Mouse (Mus musculus) spleen, postnatal 36 days (tissue): ENCODE measurements around the gene Lctl.
"Not testable (repeated sequence)": the region's sequence is repeated elsewhere in the genome, so short reads cannot be mapped to it uniquely, and the experiment has no call there.

Source experiments
- DNase-seq, 2 experiments: peaks; one replicate each; pipeline ENCODE4 v3.0.0; 2022; ENCODE audit warnings: low spot score in 2 of 2, mixed read lengths in 1 of 2

Gene Lctl

GRCm38 (mm10) chr9:64119898-64120297 is 3.0 kb downstream of the Lctl start:
- DNase-seq: peak; percentile 19 to 27

DNA sequence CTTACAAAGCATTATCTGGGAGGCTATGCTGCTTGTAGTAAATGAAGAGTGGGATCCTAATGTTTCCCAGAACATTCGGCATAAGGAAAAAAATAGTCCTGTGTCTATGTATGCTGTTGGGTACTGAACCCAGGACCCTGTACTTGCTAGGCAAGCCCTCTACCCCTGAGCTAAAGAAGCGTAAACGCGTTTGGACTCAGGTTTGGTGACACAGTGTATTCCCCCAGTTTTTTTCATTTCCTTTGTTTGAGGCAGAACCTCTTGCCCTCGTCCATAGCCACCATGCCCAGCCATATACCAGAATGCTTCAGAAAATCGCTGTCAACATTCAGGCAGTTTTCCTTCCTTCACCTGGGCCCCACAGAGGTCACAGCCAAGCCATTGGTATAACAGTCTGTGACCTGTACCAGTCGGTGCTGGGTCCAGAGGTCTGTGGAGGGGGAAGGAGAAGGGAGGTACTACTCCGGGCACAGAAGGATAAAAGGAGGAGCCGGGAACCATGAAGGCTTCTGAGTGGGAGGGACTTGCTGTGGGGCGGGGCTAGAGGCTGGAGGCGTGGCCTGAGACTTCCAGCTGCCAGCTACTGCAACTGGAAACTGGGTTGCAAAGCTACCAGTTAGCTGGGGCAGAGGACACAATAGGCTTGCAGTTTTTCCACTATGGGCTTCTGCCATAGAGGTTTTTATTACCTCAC is 3.8 kb downstream of the Lctl start:
- no peak for DNase-seq

GRCm38 (mm10) chr9:64122601-64123000 is 5.7 kb downstream of the Lctl start:
- DNase-seq: no peak

DNA sequence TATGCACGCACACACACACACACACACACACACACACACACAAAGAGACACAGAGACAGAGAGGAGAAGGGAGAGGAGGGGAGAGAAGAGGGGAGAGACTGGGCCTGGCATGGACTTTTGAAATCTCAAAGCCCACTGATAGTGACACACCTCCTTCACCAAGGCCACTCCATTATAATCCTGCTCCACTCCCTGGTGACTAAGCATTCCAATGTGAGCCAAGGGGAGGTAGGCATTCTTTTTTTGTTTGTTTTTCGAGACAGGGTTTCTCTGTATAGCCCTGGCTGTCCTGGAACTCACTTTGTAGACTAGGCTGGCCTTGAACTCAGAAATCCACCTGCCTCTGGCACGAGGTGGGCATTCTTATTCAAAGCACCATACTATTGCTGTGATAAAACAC is 7.9 kb downstream of the Lctl start:
- DNase-seq: not testable (repeated sequence)

- DNase-seq: no peak
Measured at GRCm38 (mm10) chr9:64125307-64125706, 8.4 kb downstream of the Lctl start.

- no peak for DNase-seq
Measured at GRCm38 (mm10) chr9:64126121-64126520, 9.2 kb downstream of the Lctl start.

DNA sequence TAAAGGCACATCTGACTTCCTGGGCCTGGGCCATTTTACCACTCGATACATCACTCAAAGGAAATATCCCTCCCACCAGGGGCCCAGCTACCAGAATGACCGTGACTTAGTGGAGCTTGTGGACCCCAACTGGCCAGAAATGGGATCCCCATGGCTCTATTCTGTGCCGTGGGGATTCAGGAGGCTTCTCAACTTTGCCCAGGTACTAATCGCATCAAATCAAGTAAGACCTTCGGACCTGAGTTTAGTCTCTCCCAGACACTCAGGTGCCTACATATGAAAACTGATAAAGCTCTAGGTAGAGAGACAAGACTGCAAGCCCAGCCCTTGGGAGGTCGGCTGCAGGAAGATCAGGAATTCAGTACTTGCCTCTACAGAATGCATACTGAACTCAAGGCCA is 14.7 kb downstream of the Lctl start:
- no peak for DNase-seq

GRCm38 (mm10) chr9:64138896-64139295 is 21.9 kb downstream of the Lctl start:
- DNase-seq: peak; percentile 7 to 36

DNA sequence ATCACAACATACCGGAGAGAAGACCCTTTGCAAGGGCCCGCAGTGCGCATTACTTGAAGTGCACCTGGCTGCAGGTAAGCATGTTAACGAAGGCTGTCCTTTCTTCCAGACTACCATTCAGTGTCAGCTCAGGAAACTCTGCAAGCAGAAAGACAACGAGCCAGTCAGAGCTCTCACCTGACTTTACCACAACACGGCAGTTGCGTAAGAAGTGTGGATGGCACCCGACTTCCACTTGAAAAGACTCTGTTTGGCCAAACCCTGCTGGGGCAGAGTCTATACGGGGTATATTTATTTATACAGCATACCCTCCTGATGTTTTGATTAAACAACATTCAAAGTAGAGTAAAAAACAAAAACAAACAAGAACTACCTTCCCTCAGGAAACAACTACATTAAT is 22.9 kb downstream of the Lctl start:
- DNase-seq: no peak

DNA sequence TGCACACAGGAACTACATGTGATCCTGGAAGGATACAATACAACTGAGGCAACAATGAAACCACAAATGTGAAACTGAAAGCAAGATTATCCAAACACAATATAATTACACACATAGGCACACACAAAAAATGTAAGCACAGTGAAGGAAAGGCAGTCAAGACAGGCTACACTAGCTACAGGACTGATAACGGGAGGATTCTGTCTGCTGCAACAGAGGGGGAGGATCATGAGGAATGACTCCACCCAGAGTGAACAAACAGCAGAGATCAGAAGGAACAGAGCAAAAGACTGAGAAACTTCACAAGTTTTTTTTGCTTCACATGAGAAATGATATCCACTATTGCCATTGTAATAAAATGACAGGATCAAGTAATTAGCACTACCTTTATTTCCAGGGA is 39.7 kb downstream of the Lctl start:
- DNase-seq: no peak

DNA sequence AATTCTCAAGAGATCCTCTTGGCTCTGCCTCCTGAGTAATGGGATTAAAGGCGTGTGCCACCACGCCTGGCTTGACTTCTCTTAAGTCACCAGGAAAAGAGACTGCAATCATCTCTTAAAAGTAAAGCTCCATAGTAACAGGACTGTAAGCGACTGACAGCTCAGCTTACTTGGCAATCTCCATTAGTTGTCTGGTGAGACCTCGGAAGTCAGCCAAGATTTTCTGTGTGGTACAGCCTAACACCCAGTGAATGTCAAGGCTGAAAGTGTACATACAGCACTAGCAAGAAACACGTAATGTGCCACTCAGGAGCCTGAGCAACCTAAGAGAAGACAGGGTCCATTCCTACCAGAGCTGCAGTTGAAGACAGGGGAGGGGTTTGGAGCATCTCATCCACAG is 43.5 kb downstream of the Lctl start:
- no peak for DNase-seq

DNA sequence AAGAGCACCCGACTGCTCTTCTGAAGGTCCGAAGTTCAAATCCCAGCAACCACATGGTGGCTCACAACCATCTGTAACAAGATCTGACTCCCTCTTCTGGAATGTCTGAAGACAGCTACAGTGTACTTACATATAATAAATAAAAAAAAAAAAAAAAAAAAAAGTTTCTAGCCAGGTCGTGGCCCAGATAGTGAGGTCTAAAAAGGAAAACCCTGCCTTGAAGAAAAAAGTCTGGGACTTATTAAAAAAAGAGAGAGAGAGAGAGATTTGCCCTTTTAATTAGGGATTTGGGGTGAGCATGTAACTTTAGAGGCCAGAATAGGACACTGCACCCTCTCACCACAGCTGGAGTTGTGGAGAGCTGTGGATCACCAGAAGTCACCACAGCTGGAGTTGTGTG is 53.0 kb downstream of the Lctl start:
- DNase-seq: not testable (repeated sequence)

DNA sequence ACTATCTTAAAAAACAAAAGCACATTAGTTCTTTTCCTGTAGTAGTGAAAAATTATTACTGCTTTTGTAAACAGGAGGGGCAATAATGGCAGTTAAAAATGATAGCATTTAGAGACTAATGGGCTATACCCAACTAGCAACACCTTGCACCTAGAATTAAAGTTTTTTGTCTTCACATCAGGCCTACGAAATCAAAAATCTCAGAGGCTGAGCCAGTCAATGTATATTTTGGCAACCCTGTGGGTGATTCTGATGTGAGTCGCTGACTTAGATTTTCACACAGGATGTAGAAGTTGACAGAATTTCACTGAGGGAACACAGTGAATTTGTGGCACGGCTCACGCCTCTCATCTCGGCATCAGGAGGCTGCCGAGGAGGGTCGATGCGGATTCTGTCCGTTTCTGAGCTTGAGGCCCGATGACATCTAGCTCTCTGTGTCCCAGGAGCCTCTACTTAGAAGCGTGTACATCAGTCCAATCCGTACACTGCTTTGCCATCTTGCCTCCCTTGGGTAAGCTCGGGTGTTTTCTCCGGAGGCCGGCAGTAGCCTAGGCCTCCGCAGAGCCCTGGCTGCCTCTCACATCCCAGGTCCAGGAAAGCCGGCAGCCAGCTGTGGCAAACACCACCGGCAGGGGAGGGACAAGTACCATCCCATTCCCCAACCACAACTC is 55.3 kb downstream of the Lctl start:
- no peak for DNase-seq

DNA sequence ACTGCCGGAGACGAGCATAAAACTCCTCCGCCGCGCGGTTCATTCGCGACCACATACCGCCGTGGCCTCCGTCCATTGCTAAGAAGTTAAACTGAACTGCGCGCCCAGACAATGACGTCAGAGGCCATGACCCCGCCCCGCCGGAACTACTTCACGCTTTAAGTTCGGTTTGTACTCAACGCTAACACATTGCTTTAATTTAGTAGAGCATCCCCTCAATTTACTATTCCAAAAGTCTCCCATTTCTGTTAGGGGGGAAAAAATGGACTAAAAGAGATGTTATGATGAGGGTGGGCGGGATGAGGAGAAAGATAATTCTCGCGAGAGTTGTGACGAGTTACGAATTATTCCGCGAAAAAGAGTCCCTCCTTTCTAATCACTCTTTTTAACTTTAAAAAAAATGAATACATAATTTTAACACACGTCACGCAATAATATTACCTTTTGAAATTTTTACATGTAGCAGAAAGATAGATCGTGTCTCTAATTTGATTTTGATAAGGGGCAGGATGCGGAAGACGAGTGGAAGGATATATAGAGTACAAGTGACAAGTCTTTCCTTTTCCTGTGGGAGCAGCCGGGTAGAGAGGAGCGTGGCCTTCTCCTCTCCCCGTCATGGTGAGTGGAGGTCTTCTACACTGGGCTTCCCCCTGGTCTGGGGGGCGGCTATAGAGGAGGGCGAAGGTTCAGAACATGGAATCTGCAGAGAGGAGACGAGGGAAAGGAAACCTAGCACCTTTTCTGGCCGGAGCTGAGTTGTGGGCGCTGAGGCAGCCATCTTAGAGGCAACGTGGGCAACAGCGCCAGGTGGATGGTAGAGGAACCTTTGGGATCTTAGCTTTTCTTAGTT is 56.1 kb downstream of the Lctl start, which contains the start of the genes Zwilch and Rpl4:
TSS of gene Zwilch (minus strand) at position 289 of the 850 bp plus-strand sequence.
TSS of gene Rpl4 (plus strand) at position 560 of the 850 bp plus-strand sequence.
- peak; percentile 66 to 80 for DNase-seq

- DNase-seq: no peak
Measured at GRCm38 (mm10) chr9:64173666-64174220, 56.8 kb downstream of the Lctl start.

DNA sequence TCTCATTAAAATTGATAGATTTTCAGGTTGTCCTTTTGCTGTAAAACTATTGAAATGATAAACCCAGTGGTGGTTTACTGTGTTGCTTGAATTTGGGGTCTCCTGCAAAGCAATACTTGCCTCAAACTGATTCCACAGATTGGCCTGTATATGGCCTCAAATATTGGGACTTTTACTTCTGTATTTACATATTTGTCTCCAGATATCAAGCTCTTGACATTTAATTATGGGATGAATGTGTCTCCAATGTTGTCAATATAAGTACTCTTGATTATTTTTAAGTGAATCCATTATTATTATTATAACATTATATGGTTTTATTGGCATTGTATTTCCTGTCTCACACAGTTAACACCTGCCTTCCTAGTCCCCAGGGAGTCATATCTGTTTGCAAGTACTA is 57.4 kb downstream of the Lctl start:
- DNase-seq: no peak

GRCm38 (mm10) chr9:64174766-64175165 is 57.8 kb downstream of the Lctl start:
- no peak for DNase-seq

GRCm38 (mm10) chr9:64175378-64175777 is 58.4 kb downstream of the Lctl start:
- DNase-seq: no peak

- DNase-seq: no peak
Measured at GRCm38 (mm10) chr9:64178610-64178973, 61.6 kb downstream of the Lctl start.

- DNase-seq: peak; percentile 85 to 88
Measured at GRCm38 (mm10) chr9:64178974-64179646, 62.2 kb downstream of the Lctl start, which contains the start of gene Snapc5. Gene Snapc5, plus strand, starts transcription at chr9:64179274.

DNA sequence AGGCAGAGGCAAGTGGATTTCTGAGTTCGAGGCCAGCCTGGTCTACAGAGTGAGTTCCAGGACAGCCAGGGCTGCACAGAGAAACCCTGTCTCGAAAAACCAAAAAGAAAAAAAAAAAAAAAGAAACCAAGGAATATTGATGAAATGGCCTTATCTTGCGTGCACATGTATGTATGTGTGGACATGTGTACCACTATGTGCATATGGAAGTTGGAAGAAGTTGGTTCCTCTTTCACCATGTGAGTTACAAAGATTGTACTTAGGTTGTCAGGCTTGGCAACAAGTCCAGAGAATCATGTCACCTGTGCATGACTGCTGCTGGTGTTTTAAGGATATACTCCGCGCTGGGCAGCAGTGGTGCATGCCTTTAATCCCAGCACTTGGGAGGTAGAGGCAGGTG is 66.3 kb downstream of the Lctl start:
- not testable (repeated sequence) for DNase-seq
